Mouse (Mus musculus): ENCODE measurements around the gene Ddx55.

Ddx55 gene

DNA sequence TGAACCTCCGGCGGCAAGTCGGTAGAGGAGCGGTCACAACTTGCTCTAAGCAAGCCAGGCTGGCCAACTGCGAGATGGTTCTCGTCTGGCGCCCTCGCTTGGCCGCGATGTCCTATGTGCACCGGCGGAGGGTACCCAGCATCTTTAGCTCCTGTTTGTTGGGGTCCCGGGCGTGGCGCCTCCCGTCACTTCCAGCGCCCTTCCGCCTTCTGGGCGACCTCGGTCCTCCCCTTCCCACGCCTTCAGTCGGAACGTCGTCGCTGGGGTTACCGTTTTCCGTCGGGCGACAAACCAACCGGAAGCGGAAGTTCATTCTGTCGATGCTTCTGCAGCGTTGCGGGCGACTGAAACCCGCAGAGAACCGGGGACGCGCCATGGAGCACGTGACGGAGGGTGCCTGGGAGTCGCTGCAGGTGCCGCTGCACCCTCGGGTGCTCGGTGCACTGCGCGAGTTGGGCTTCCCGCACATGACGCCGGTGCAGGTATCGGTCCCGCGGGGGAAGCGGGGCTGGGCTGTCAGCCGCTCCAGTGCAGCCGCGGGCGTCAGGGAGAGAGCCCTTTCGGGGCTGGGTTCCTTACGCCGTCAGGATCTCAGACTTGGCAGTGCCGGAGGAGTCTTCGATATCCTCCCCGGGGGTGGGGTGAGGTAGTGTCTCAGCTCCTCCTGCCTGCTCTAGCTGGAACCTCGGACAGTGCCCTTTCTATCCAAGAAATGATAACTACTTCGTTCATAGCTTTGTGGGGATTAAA is at the start of gene Ddx55:
Ddx55 (plus strand) TSS at position 307 of the 750 bp plus-strand sequence.
- H3K4me1 ChIP-seq (replicated peaks; ENCODE audit: low read depth, low read length): peaks cover 30% of the 10 kb centered on the region
- peak within 1 kb of the TSS; percentile 100 for H3K4me3 ChIP-seq (replicated peaks; ENCODE audit: low read length)
- peaks cover 53% of the 10 kb centered on the region for H3K36me3 ChIP-seq (ENCODE audit: insufficient read depth, low read length)
- TF ChIP-seq POU5F1 (IDR thresholded peaks at IDR 0.05; ENCODE audit: borderline replicate concordance, low read length): no peak
- no peak for TF ChIP-seq CTCF (conservative IDR thresholded peaks at IDR 0.05; ENCODE audit: low read length)
- no peak for TF ChIP-seq NANOG (IDR thresholded peaks at IDR 0.05; ENCODE audit: borderline replicate concordance, low read length)
- no peaks in the 10 kb centered on the region for H3K9me3 ChIP-seq (ENCODE audit: low read length)
- no peaks in the 10 kb centered on the region for H3K27me3 ChIP-seq (ENCODE audit: insufficient read depth, low read length)

GRCm38 (mm10) chr5:124503742-124504141 is 48.9 kb upstream of the Ddx55 start:
- TF ChIP-seq NANOG (IDR thresholded peaks at IDR 0.05; ENCODE audit: borderline replicate concordance, low read length) (no peak), POU5F1 (IDR thresholded peaks at IDR 0.05; ENCODE audit: borderline replicate concordance, low read length) (no peak), CTCF (conservative IDR thresholded peaks at IDR 0.05; ENCODE audit: low read length) (no peak)
- Histone ChIP-seq H3K4me1 (replicated peaks; ENCODE audit: low read depth, low read length) (peaks cover 78% of the 10 kb centered on the region), H3K27me3 (ENCODE audit: insufficient read depth, low read length) (0 out of 2 replicates have a peak, but pooled peaks cover 3% of the 10 kb centered on the region), H3K4me3 (replicated peaks; ENCODE audit: low read length) (peak overlapping the region; percentile 61), H3K9me3 (ENCODE audit: low read length) (no peaks in the 10 kb centered on the region), H3K36me3 (ENCODE audit: insufficient read depth, low read length) (peaks cover 32% of the 10 kb centered on the region)

DNA sequence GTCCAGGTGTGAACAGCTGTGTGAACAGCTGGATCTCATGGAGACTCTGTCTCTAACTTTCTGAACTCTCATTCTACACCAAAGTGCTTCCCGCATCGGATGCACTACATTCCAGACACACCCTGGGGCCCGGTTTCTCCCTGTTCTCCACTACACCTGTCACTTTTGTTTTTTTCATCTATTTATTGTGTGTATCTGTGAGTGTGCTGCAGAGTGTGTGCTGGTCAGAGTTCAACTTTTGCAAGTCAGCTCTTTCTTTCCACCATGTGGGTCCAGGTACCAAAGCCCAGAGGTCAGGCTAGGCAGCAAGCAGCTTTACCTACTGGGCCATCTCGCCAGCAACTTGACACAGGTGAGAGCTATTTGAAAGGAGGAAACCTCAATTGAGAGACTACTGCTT is 47.4 kb upstream of the Ddx55 start:
- H3K9me3 ChIP-seq (ENCODE audit: low read length): no peaks in the 10 kb centered on the region
- H3K27me3 ChIP-seq (ENCODE audit: insufficient read depth, low read length): 0 out of 2 replicates have a peak, but pooled peaks cover 3% of the 10 kb centered on the region
- H3K36me3 ChIP-seq (ENCODE audit: insufficient read depth, low read length): peaks cover 27% of the 10 kb centered on the region
- TF ChIP-seq CTCF (conservative IDR thresholded peaks at IDR 0.05; ENCODE audit: low read length) (no peak), POU5F1 (IDR thresholded peaks at IDR 0.05; ENCODE audit: borderline replicate concordance, low read length) (no peak), NANOG (IDR thresholded peaks at IDR 0.05; ENCODE audit: borderline replicate concordance, low read length) (no peak)
- no peak overlapping the region for H3K4me3 ChIP-seq (replicated peaks; ENCODE audit: low read length)
- peaks cover 79% of the 10 kb centered on the region for H3K4me1 ChIP-seq (replicated peaks; ENCODE audit: low read depth, low read length)

- TF ChIP-seq CTCF (conservative IDR thresholded peaks at IDR 0.05; ENCODE audit: low read length) (no peak), NANOG (IDR thresholded peaks at IDR 0.05; ENCODE audit: borderline replicate concordance, low read length) (no peak)
- no peaks in the 10 kb centered on the region for H3K9me3 ChIP-seq (ENCODE audit: low read length)
These were observed 45.8 kb upstream of the Ddx55 start for GRCm38 (mm10) chr5:124506731-124507359.

GRCm38 (mm10) chr5:124509200-124509599 is 43.5 kb upstream of the Ddx55 start:
- no peaks in the 10 kb centered on the region for H3K9me3 ChIP-seq (ENCODE audit: low read length)
- H3K4me1 ChIP-seq (replicated peaks; ENCODE audit: low read depth, low read length): peaks cover 54% of the 10 kb centered on the region
- 0 out of 2 replicates have a peak, but pooled peaks cover 3% of the 10 kb centered on the region for H3K27me3 ChIP-seq (ENCODE audit: insufficient read depth, low read length)
- TF ChIP-seq CTCF (conservative IDR thresholded peaks at IDR 0.05; ENCODE audit: low read length): no peak
- no peak for TF ChIP-seq NANOG (IDR thresholded peaks at IDR 0.05; ENCODE audit: borderline replicate concordance, low read length)
- no peak for TF ChIP-seq POU5F1 (IDR thresholded peaks at IDR 0.05; ENCODE audit: borderline replicate concordance, low read length)
- H3K4me3 ChIP-seq (replicated peaks; ENCODE audit: low read length): no peak overlapping the region
- H3K36me3 ChIP-seq (ENCODE audit: insufficient read depth, low read length): peaks cover 24% of the 10 kb centered on the region

More at GRCm38 (mm10) chr5:124506731-124507359, 45.8 kb upstream of the Ddx55 start:
- Histone ChIP-seq H3K4me3 (replicated peaks; ENCODE audit: low read length) (0 out of 2 replicates have a peak overlapping the region, but pooled peaks have one; percentile 7), H3K36me3 (ENCODE audit: insufficient read depth, low read length) (peaks cover 23% of the 10 kb centered on the region), H3K4me1 (replicated peaks; ENCODE audit: low read depth, low read length) (peaks cover 73% of the 10 kb centered on the region), H3K27me3 (ENCODE audit: insufficient read depth, low read length) (0 out of 2 replicates have a peak, but pooled peaks cover 3% of the 10 kb centered on the region)

GRCm38 (mm10) chr5:124509742-124510237 is 42.9 kb upstream of the Ddx55 start:
- Histone ChIP-seq H3K4me3 (replicated peaks; ENCODE audit: low read length) (peak overlapping the region; percentile 7; the same call in 1 of the 2 replicates), H3K36me3 (ENCODE audit: insufficient read depth, low read length) (peaks cover 28% of the 10 kb centered on the region), H3K27me3 (ENCODE audit: insufficient read depth, low read length) (0 out of 2 replicates have a peak, but pooled peaks cover 2% of the 10 kb centered on the region), H3K4me1 (replicated peaks; ENCODE audit: low read depth, low read length) (peaks cover 49% of the 10 kb centered on the region), H3K9me3 (ENCODE audit: low read length) (no peaks in the 10 kb centered on the region)
- TF ChIP-seq POU5F1 (IDR thresholded peaks at IDR 0.05; ENCODE audit: borderline replicate concordance, low read length) (no peak), CTCF (conservative IDR thresholded peaks at IDR 0.05; ENCODE audit: low read length) (no peak), NANOG (IDR thresholded peaks at IDR 0.05; ENCODE audit: borderline replicate concordance, low read length) (no peak)

DNA sequence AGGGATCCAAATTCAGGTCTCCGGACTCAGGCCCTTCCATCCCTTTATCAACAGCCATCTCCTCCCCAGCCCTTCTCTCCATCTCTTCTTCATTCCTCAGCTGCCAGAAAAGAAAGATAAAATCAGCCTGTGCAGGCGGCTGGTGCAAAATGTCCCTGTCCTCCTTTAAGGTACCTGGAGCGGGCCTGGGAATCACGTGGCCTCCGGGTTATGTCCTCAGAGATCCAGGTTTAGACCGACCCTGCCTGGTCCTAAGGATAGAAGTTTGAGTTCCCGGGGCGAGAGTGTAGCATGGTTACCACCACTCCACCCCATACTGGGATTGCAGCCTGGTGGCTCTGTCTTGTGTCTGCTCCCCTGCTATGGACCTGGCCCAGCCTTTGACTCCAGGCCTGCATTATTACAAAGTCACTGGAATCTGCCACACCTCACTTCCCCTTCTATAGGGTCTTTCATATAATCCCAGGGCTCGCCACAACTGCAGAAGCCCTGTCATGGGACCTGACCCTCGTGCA is 42.1 kb upstream of the Ddx55 start:
- H3K4me3 ChIP-seq (replicated peaks; ENCODE audit: low read length): 0 out of 2 replicates have a peak overlapping the region, but pooled peaks have one; percentile 37
- TF ChIP-seq NANOG (IDR thresholded peaks at IDR 0.05; ENCODE audit: borderline replicate concordance, low read length) (no peak), POU5F1 (IDR thresholded peaks at IDR 0.05; ENCODE audit: borderline replicate concordance, low read length) (no peak), CTCF (conservative IDR thresholded peaks at IDR 0.05; ENCODE audit: low read length) (no peak)
- no peaks in the 10 kb centered on the region for H3K27me3 ChIP-seq (ENCODE audit: insufficient read depth, low read length)
- peaks cover 42% of the 10 kb centered on the region for H3K4me1 ChIP-seq (replicated peaks; ENCODE audit: low read depth, low read length)
- no peaks in the 10 kb centered on the region for H3K9me3 ChIP-seq (ENCODE audit: low read length)
- peaks cover 27% of the 10 kb centered on the region for H3K36me3 ChIP-seq (ENCODE audit: insufficient read depth, low read length)

DNA sequence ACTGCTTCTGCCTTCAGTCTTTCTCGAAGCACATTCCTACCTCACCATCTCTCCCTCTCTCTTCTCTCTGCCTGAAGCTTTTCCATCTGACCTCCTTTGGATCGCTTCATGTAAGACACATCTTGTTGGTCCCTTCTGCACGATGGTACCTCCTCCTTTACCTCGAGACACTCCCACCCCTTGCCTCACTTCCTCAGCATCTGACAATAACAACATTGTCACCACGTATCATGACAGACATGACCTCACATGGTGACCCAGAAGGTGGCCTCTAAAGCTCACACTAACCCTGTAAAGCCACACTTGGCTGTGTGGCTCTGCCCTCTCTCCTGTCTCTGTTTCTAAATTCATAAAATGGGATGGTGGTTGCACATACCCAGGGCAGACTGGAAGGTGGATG is 36.9 kb upstream of the Ddx55 start:
- TF ChIP-seq NANOG (IDR thresholded peaks at IDR 0.05; ENCODE audit: borderline replicate concordance, low read length) (no peak), POU5F1 (IDR thresholded peaks at IDR 0.05; ENCODE audit: borderline replicate concordance, low read length) (no peak), CTCF (conservative IDR thresholded peaks at IDR 0.05; ENCODE audit: low read length) (no peak)
- Histone ChIP-seq H3K4me1 (replicated peaks; ENCODE audit: low read depth, low read length) (peaks cover 5% of the 10 kb centered on the region), H3K9me3 (ENCODE audit: low read length) (no peaks in the 10 kb centered on the region), H3K27me3 (ENCODE audit: insufficient read depth, low read length) (no peaks in the 10 kb centered on the region), H3K4me3 (replicated peaks; ENCODE audit: low read length) (no peak overlapping the region), H3K36me3 (ENCODE audit: insufficient read depth, low read length) (peaks cover 24% of the 10 kb centered on the region)

Measured in E14TG2a.4 (cell line).